Mouse (Mus musculus) kidney, postnatal 25 days (tissue): Measurements from ENCODE around the gene Wnt11.

ENCODE experiments used
- DNase-seq, 2 experiments: peaks; one replicate each; pipeline ENCODE4 v3.0.0; 2021; ENCODE audit warnings: mixed read lengths in 2 of 2

Wnt11 gene

GRCm38 (mm10) chr7:98867053-98867793, 32.3 kb downstream of the Wnt11 start:
- DNase-seq = peak in 1 of 2 experiments; percentile 16

- no peak for DNase-seq
These were observed 32.9 kb downstream of the Wnt11 start for GRCm38 (mm10) chr7:98867794-98868150.

GRCm38 (mm10) chr7:98869070-98869469, 34.2 kb downstream of the Wnt11 start:
- DNase-seq = no peak

- no peak for DNase-seq
These were observed 35.9 kb downstream of the Wnt11 start for GRCm38 (mm10) chr7:98870791-98871190.

- peak; percentile 32 to 52 for DNase-seq
These were observed 37.0 kb downstream of the Wnt11 start for GRCm38 (mm10) chr7:98871882-98872281.

GRCm38 (mm10) chr7:98873316-98873715, 38.4 kb downstream of the Wnt11 start:
- no peak for DNase-seq

- DNase-seq = no peak
These were observed 39.6 kb downstream of the Wnt11 start for GRCm38 (mm10) chr7:98874411-98874951.

- DNase-seq = no peak
These were observed 40.6 kb downstream of the Wnt11 start for GRCm38 (mm10) chr7:98875390-98875990.

- no peak for DNase-seq
These were observed 41.2 kb downstream of the Wnt11 start for GRCm38 (mm10) chr7:98876119-98876518.

- no peak for DNase-seq
These were observed 44.3 kb downstream of the Wnt11 start for GRCm38 (mm10) chr7:98879176-98879575.

GRCm38 (mm10) chr7:98881887-98882286, 47.0 kb downstream of the Wnt11 start:
- peak; percentile 19 to 33 for DNase-seq

- DNase-seq = peak; percentile 73 to 93
These were observed 52.9 kb downstream of the Wnt11 start for GRCm38 (mm10) chr7:98887811-98888261.

GRCm38 (mm10) chr7:98888810-98889209, 53.9 kb downstream of the Wnt11 start:
- DNase-seq = no peak

GRCm38 (mm10) chr7:98889211-98889610, 54.3 kb downstream of the Wnt11 start:
- no peak for DNase-seq

- DNase-seq = no peak
These were observed 58.2 kb downstream of the Wnt11 start for GRCm38 (mm10) chr7:98893144-98893543.

GRCm38 (mm10) chr7:98894305-98894704, 59.4 kb downstream of the Wnt11 start:
- DNase-seq = no peak

- DNase-seq = no peak
These were observed 59.9 kb downstream of the Wnt11 start for GRCm38 (mm10) chr7:98894768-98895167.

- no peak for DNase-seq
These were observed 60.7 kb downstream of the Wnt11 start for GRCm38 (mm10) chr7:98895501-98896095.

- no peak for DNase-seq
These were observed 62.4 kb downstream of the Wnt11 start for GRCm38 (mm10) chr7:98897323-98897722.

GRCm38 (mm10) chr7:98899815-98900214, 64.9 kb downstream of the Wnt11 start:
- peak; percentile 61 to 64 for DNase-seq

- DNase-seq = peak in 1 of 2 experiments; percentile 19
These were observed 66.2 kb downstream of the Wnt11 start for GRCm38 (mm10) chr7:98901120-98901519.

- DNase-seq = no peak
These were observed 69.0 kb downstream of the Wnt11 start for GRCm38 (mm10) chr7:98903884-98904283.
